Mouse (Mus musculus) kidney, postnatal 10 days (tissue): Measurements from ENCODE around the gene Nlrp4c.
A peak's percentile ranks its signal among the peaks of the same experiment; 100 is the strongest.
"Not testable (repeated sequence)": the region's sequence is repeated elsewhere in the genome, so short reads cannot be mapped to it uniquely, and the experiment has no call there.

Experiments
- DNase-seq: peaks from one replicate; pipeline ENCODE4 v3.0.0; 2021; ENCODE audit warnings: mixed read lengths

Nlrp4c gene

GRCm38 (mm10) chr7:6044861-6045260 is at the start of gene Nlrp4c:
Nlrp4c (plus strand) TSS chr7:6045161.
- DNase-seq, result no peak

GRCm38 (mm10) chr7:6010910-6011309 is 34.1 kb upstream of the Nlrp4c start, which contains the start of gene Vmn1r65:
Vmn1r65 (minus strand) TSS chr7:6011010.
- DNase-seq, result no peak

GRCm38 (mm10) chr7:6119501-6119900 is 74.5 kb downstream of the Nlrp4c start:
- DNase-seq, result no peak

GRCm38 (mm10) chr7:6120104-6120503 is 75.1 kb downstream of the Nlrp4c start:
- DNase-seq, result not testable (repeated sequence)

GRCm38 (mm10) chr7:6121128-6121527 is 76.2 kb downstream of the Nlrp4c start:
- not testable (repeated sequence) for DNase-seq

GRCm38 (mm10) chr7:6126690-6127448 is 81.9 kb downstream of the Nlrp4c start:
- peak; percentile 89 for DNase-seq

GRCm38 (mm10) chr7:6130346-6130745 is 85.4 kb downstream of the Nlrp4c start:
- no peak for DNase-seq

GRCm38 (mm10) chr7:6132646-6133045 is 87.7 kb downstream of the Nlrp4c start:
- DNase-seq, result no peak

GRCm38 (mm10) chr7:6136497-6136896 is 91.5 kb downstream of the Nlrp4c start:
- no peak for DNase-seq

- no peak for DNase-seq
Observed at GRCm38 (mm10) chr7:6139295-6139694, 94.3 kb downstream of the Nlrp4c start.

GRCm38 (mm10) chr7:6143991-6144531 is 99.1 kb downstream of the Nlrp4c start:
- no peak for DNase-seq

- no peak for DNase-seq
Observed at GRCm38 (mm10) chr7:6145423-6146188, 100.6 kb downstream of the Nlrp4c start.

GRCm38 (mm10) chr7:6146194-6146981 is 101.4 kb downstream of the Nlrp4c start:
- DNase-seq, result peak; percentile 46

- DNase-seq, result no peak
Observed at GRCm38 (mm10) chr7:6146982-6147325, 102.0 kb downstream of the Nlrp4c start.

GRCm38 (mm10) chr7:6147688-6148087 is 102.7 kb downstream of the Nlrp4c start:
- DNase-seq, result no peak

GRCm38 (mm10) chr7:6151266-6151665 is 106.3 kb downstream of the Nlrp4c start:
- DNase-seq, result no peak

GRCm38 (mm10) chr7:6152036-6152435 is 107.1 kb downstream of the Nlrp4c start:
- DNase-seq, result no peak

GRCm38 (mm10) chr7:6153131-6153530 is 108.2 kb downstream of the Nlrp4c start:
- no peak for DNase-seq

- no peak for DNase-seq
Observed at GRCm38 (mm10) chr7:6154164-6154563, 109.2 kb downstream of the Nlrp4c start.
